Mouse (Mus musculus): Measurements from ENCODE around the gene Myom1.

DNA sequence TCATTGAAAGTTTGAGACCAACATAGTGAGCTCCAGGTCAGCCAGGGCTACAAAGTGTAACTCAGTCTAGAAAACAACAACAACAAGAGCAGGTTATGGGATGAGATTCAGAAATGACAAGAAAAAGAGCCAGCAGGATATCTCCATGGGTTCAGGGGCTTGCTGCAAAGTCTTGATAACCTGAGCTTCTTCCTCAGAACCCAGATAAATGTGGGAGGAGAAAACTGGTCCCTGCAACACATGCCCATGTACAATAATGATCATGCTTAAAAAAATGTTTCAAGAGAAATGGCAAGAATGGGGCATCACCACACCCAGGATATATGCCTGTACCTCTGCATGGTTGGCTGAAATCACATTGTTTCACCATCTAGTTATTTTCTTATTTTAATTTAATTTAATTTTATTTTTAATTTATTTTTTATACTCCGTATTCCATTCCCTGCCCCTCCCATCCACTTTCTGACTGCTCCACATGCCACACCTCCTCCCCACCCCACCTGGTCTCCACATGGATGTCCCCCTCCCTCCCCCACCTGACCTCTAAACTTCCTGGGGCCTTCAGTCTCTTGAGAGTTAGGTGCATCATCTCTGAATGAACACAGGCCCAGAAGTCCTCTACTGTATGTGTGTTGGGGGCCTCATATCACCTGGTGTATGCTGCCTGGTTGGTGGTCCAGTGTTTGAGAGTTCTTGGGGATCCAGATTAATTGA, 143.0 kb downstream of the Myom1 start:
- TF ChIP-seq CTCF (IDR thresholded peaks at IDR 0.05; ENCODE audit: insufficient read depth, low read length) = no peak
- no peak for TF ChIP-seq POLR2A (IDR thresholded peaks at IDR 0.05; ENCODE audit: borderline replicate concordance, extremely low read depth, low read depth, low read length)
